Mouse (Mus musculus) stomach, embryonic 14.5 days (tissue): ENCODE measurements around the gene Cdkl1. TPM values are rescaled to one million over a fixed set of nuclear protein-coding genes. Genes with fewer than 3 reads are reported as not detected.
A peak's percentile ranks its signal among the peaks of the same experiment; 100 is the strongest.

ENCODE experiments used
- ATAC-seq: fragments of 200-750 bp; cut with Nextera tagmentation; 2 replicates; pipeline ENCODE4 v1.8.0; 2017; ENCODE audit warnings: low read depth, moderate TSS enrichment; ENCODE audit not compliant: insufficient number of reproducible peaks, insufficient read depth, low FRiP score
- H3K27ac ChIP-seq: fragments of 300-500 bp; sonication (generic); 2 replicates; pipeline ENCODE4 v1.5.1; 2014; ENCODE audit warnings: mild to moderate bottlenecking, low read length, moderate library complexity, mixed read lengths
- H3K27me3 ChIP-seq: fragments of 300-500 bp; sonication (generic); 2 replicates; pipeline ENCODE4 v1.6.1; 2014; ENCODE audit warnings: low read length, control low read depth, mixed read lengths; ENCODE audit not compliant: control insufficient read depth, insufficient read depth
- H3K36me3 ChIP-seq: fragments of 300-500 bp; sonication (generic); 2 replicates; pipeline ENCODE4 v1.6.1; 2014; ENCODE audit warnings: mild to moderate bottlenecking, control low read depth, low read length, moderate library complexity, mixed read lengths; ENCODE audit not compliant: control insufficient read depth, insufficient read depth
- H3K4me1 ChIP-seq: fragments of 300-500 bp; sonication (generic); 2 replicates; pipeline ENCODE4 v1.6.1; 2014; ENCODE audit warnings: low read length, control low read depth, mixed read lengths; ENCODE audit not compliant: control insufficient read depth, insufficient read depth
- H3K4me2 ChIP-seq: fragments of 300-500 bp; sonication (generic); replicated peaks from 2 replicates; pipeline ENCODE4 v1.6.1; 2014; ENCODE audit warnings: low read depth, low read length, control low read depth
- H3K4me3 ChIP-seq: fragments of 300-500 bp; sonication (generic); 2 replicates; pipeline ENCODE4 v1.5.1; 2014; ENCODE audit warnings: low read depth, low read length, control low read depth
- H3K9ac ChIP-seq: fragments of 300-500 bp; sonication (generic); replicated peaks from 2 replicates; pipeline ENCODE4 v1.6.1; 2014; ENCODE audit warnings: low read depth, mild to moderate bottlenecking, control low read depth, low read length, moderate library complexity, mixed read lengths
- H3K9me3 ChIP-seq: fragments of 300-500 bp; sonication (generic); 2 replicates; pipeline ENCODE4 v1.6.1; 2016; ENCODE audit warnings: low read depth, low read length, control low read depth; ENCODE audit not compliant: control insufficient read depth
- WGBS: fragments of 180-500 bp; shearing (Covaris S2); extraction: QIAGEN DNeasy Blood & Tissue Kit; methylation state at CpG from one replicate; pipeline ENCODE4 v1.1.7; 2014; 5-methylcytosine and 5-hydroxymethylcytosine counted together
- polyA plus RNA-seq: library from polyadenylated mRNA; unstranded; fragments of >200 nt; fragmentation: Nextera tagmentation; extraction: Ambion mirVana; gene quantifications from 2 replicates; pipeline ENCODE4 v1.2.1, GENCODE M21; 2014

Gene Cdkl1
- polyA plus RNA-seq = 1.1 and 2.4 TPM in 2 replicates

GRCm38 (mm10) chr12:69790530-69791505 lies at the start of gene Cdkl1:
Gene Cdkl1, minus strand, starts transcription at chr12:69791267.
- 3% methylated on average over 45 of the region's 45 CpGs for WGBS

DNA sequence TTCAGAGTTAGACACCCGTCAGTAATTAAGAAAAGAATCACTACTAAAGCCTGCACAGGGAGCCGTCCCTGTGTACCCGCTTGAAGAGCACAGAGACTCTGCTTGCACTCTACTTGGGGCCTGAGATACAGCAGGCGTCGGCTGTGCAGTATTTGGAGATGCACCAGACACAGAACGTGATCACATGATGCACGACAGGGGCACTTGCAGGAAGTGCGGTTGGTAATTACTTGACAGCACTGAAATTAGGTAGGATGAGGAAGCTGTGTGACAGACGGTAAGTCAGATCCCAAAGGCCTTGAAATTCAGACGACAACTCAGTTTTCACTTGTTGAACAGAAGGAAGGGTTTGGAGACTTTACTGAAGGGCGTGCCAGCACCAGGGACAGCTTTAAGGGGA lies 47.3 kb upstream of the Cdkl1 start:
- no peak for ATAC-seq
- Histone ChIP-seq H3K4me1 (no peaks in the 10 kb centered on the region), H3K27me3 (no peaks in the 10 kb centered on the region), H3K4me2 (no peak overlapping the region), H3K27ac (no peak overlapping the region), H3K9me3 (no peaks in the 10 kb centered on the region), H3K36me3 (peaks cover 43% of the 10 kb centered on the region), H3K4me3 (no peak overlapping the region), H3K9ac (no peak overlapping the region)
- WGBS = 78% methylated on average over 11 of the region's 11 CpGs

More at GRCm38 (mm10) chr12:69790530-69791505, at the start of gene Cdkl1:
- peak within 1 kb of the TSS; percentile 11 for H3K9ac ChIP-seq
- ATAC-seq = peak; percentile 89
- no peaks in the 10 kb centered on the region for H3K36me3 ChIP-seq
- no peaks in the 10 kb centered on the region for H3K9me3 ChIP-seq
- H3K4me1 ChIP-seq = peaks cover 3% of the 10 kb centered on the region; the same call in 1 of the 2 replicates
- H3K27me3 ChIP-seq = no peaks in the 10 kb centered on the region
- peak within 1 kb of the TSS; percentile 50 for H3K4me3 ChIP-seq
- H3K4me2 ChIP-seq = peak within 1 kb of the TSS; percentile 98
- H3K27ac ChIP-seq = no peak within 1 kb of the TSS; the same call in 1 of the 2 replicates

DNA sequence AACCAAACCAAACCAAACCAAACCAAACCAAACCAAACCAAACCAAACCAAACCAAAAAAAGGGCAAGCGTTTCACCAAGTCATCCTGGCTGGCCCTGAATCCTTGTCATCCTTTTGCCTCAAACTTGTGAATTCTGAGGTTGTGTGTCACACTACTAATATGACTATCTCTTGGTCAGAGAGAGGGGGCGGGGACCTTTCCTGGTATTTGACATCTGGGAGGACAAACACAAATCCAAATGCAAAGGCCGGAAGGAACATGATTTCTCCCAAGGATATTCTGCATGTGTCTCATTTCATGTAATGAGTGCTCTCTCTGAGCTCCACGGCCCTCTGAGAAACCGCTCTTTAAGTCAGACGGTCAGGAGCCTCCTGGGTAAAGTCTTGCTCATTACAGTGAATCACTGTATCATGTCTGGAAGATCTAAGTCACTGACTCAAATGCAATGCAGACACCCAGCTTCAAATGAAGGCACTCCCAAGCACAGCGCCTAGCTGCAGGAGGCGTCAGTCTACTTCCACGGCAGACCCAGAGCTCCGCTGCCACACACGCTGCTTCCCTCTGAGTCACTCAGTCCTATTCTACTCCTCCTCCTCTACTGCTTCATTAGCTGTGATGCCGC lies 43.0 kb upstream of the Cdkl1 start:
- Histone ChIP-seq H3K9ac (no peak overlapping the region), H3K36me3 (peaks cover 29% of the 10 kb centered on the region; the same call in 1 of the 2 replicates), H3K4me1 (no peaks in the 10 kb centered on the region), H3K4me2 (no peak overlapping the region), H3K27ac (no peak overlapping the region), H3K27me3 (no peaks in the 10 kb centered on the region), H3K9me3 (no peaks in the 10 kb centered on the region), H3K4me3 (no peak overlapping the region)
- WGBS = 92% methylated on average over 12 of the region's 12 CpGs
- no peak for ATAC-seq

GRCm38 (mm10) chr12:69831239-69831910 lies 40.3 kb upstream of the Cdkl1 start:
- Histone ChIP-seq H3K4me1 (no peaks in the 10 kb centered on the region), H3K4me2 (no peak overlapping the region), H3K4me3 (no peak overlapping the region), H3K9me3 (no peaks in the 10 kb centered on the region), H3K27ac (no peak overlapping the region), H3K36me3 (peaks cover 35% of the 10 kb centered on the region), H3K9ac (no peak overlapping the region), H3K27me3 (no peaks in the 10 kb centered on the region)
- ATAC-seq = no peak
- WGBS = 90% methylated on average over 9 of the region's 9 CpGs

DNA sequence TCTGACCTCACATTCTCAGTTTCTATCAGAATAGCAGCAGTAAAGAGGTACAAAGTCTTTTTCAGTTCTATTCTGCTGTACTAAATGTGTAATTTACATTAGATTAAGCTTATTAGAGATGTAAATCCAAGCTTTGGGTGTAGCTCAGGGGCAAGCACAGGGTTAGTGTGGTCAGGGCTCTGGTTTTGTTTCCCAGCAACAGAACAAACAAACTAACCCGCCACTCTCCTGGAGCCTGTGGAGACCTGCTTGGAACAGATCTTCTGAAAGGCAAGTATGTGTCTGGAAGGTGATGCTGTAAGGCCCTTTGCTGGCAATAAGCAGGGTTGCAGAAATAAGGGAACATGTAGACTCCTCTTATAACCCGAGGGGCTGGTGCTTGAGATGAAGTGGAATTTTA lies 37.1 kb upstream of the Cdkl1 start:
- Histone ChIP-seq H3K27ac (no peak overlapping the region), H3K4me3 (no peak overlapping the region), H3K36me3 (peaks cover 38% of the 10 kb centered on the region), H3K9me3 (no peaks in the 10 kb centered on the region), H3K4me2 (no peak overlapping the region), H3K9ac (no peak overlapping the region), H3K27me3 (no peaks in the 10 kb centered on the region), H3K4me1 (no peaks in the 10 kb centered on the region)
- 57% methylated on average over 2 of the region's 2 CpGs for whole genome bisulfite sequencing
- ATAC-seq = no peak

GRCm38 (mm10) chr12:69824881-69825597 lies 34.0 kb upstream of the Cdkl1 start:
- ATAC-seq = no peak
- Histone ChIP-seq H3K27ac (no peak overlapping the region), H3K9ac (no peak overlapping the region), H3K36me3 (peaks cover 59% of the 10 kb centered on the region), H3K4me1 (no peaks in the 10 kb centered on the region), H3K4me3 (no peak overlapping the region), H3K27me3 (no peaks in the 10 kb centered on the region), H3K9me3 (no peaks in the 10 kb centered on the region; the same call in 1 of the 2 replicates), H3K4me2 (no peak overlapping the region)
- WGBS = 88% methylated on average over 9 of the region's 9 CpGs

GRCm38 (mm10) chr12:69814272-69814671 lies 23.2 kb upstream of the Cdkl1 start:
- Histone ChIP-seq H3K27me3 (no peaks in the 10 kb centered on the region), H3K4me1 (peaks cover 15% of the 10 kb centered on the region; the same call in 1 of the 2 replicates), H3K27ac (peak overlapping the region; percentile 33), H3K9me3 (no peaks in the 10 kb centered on the region), H3K4me3 (no peak overlapping the region), H3K9ac (no peak overlapping the region), H3K36me3 (peaks cover 32% of the 10 kb centered on the region), H3K4me2 (no peak overlapping the region)
- 0 out of 2 replicates have a peak, but pooled peaks have one; percentile 18 for ATAC-seq
- 33% methylated on average over 6 of the region's 6 CpGs for WGBS
